Mouse (Mus musculus) adrenal gland, adult 2 months (tissue): ENCODE data around the gene Armcx3. TPM values are rescaled to one million over a fixed set of nuclear protein-coding genes. Genes with fewer than 3 reads are reported as not detected.

Source experiments
- microRNA-seq, 2 experiments: library from miRNA; unstranded; fragments of <30 nt; microRNA quantifications; one replicate each; pipeline ENCODE4 v1.2.0; 2021
- polyA plus RNA-seq: library from polyadenylated mRNA; depleted of rRNA; stranded (reverse); fragments of >200 nt; gene quantifications from 2 replicates; pipeline ENCODE4 v1.2.3, GENCODE M21; 2012; rRNA removed
- total RNA-seq, 2 experiments: library from RNA; stranded (reverse); gene quantifications; 2 replicates each; pipeline ENCODE4 v1.2.3; 2021

Gene Armcx3
- total and polyA plus RNA-seq, 3 experiments, result 3.1 to 44.7 (median 36.0) TPM

Small RNA genes lying within 50 kb of the gene (microRNA-seq; reads per million reads assigned to microRNA genes)
- 0 to 1.2 reads per million in 2 experiments for gene Mir7093

Other genes starting within 250 kb of the Armcx3 start
- 10 to 100 TPM; 33.2 to 40.3 TPM for gene Timm8a1, start 214.7 kb upstream of the Armcx3 start, total RNA-seq
- 0.30 and 0.33 TPM in 2 replicates for gene Timm8a1, start 214.7 kb upstream of the Armcx3 start, polyA plus RNA-seq
- 1 to 10 TPM; 1.3 to 1.7 TPM for gene Btk, start 173.0 kb upstream of the Armcx3 start, total RNA-seq
- 0.11 and 0.17 TPM in 2 replicates for gene Btk, start 173.0 kb upstream of the Armcx3 start, polyA plus RNA-seq
- 100 to 1,000 TPM; 189 to 235 TPM for gene Rpl36a, start 170.9 kb upstream of the Armcx3 start, total RNA-seq
- 7.7 and 8.0 TPM in 2 replicates for gene Rpl36a, start 170.9 kb upstream of the Armcx3 start, polyA plus RNA-seq
- gene Gla, start 155.5 kb upstream of the Armcx3 start, total RNA-seq, result 10 to 100 TPM; 13.5 to 16.4 TPM
- gene Gla, start 155.5 kb upstream of the Armcx3 start, polyA plus RNA-seq, result 0.91 and 1.1 TPM in 2 replicates
- gene Hnrnph2, start 155.4 kb upstream of the Armcx3 start, total RNA-seq, result 100 to 1,000 TPM in 1 of 2 experiments, 10 to 100 TPM in 1; 99.9 to 107 TPM
- gene Hnrnph2, start 155.4 kb upstream of the Armcx3 start, polyA plus RNA-seq, result 2.1 TPM in 2 replicates
- 10 to 100 TPM in 1 of 2 experiments, 1 to 10 TPM in 1; 9.1 to 14.9 TPM for gene Armcx4, start 70.1 kb upstream of the Armcx3 start, total RNA-seq
- 0.51 and 0.56 TPM in 2 replicates for gene Armcx4, start 70.1 kb upstream of the Armcx3 start, polyA plus RNA-seq
- 10 to 100 TPM; 18.5 to 21.7 TPM for gene Armcx1, start 38.6 kb upstream of the Armcx3 start, total RNA-seq
- gene Armcx1, start 38.6 kb upstream of the Armcx3 start, polyA plus RNA-seq, result 0.94 and 1.9 TPM in 2 replicates
- gene Armcx6, start 5.2 kb upstream of the Armcx3 start, total RNA-seq, result 10 to 100 TPM in 1 of 2 experiments, 1 to 10 TPM in 1; 5.9 to 14.7 TPM
- 1.2 and 2.0 TPM in 2 replicates for gene Armcx6, start 5.2 kb upstream of the Armcx3 start, polyA plus RNA-seq
- 10 to 100 TPM; 23.9 to 57.8 TPM for gene Armcx2, start 52.6 kb downstream of the Armcx3 start, total RNA-seq
- gene Armcx2, start 52.6 kb downstream of the Armcx3 start, polyA plus RNA-seq, result 32.0 and 40.6 TPM in 2 replicates
- not detected for gene Nxf2, start 208.2 kb downstream of the Armcx3 start, total RNA-seq
- not detected in 2 replicates for gene Nxf2, start 208.2 kb downstream of the Armcx3 start, polyA plus RNA-seq